Mouse (Mus musculus): Measurements from ENCODE around the gene Ifi202b. TPM values are rescaled to one million over a fixed set of nuclear protein-coding genes. Genes with fewer than 3 reads are reported as not detected.
"Not testable (repeated sequence)": the region's sequence is repeated elsewhere in the genome, so short reads cannot be mapped to it uniquely, and the experiment has no call there.

The Ifi202b gene
- polyA plus RNA-seq, 1 experiment from 2014 or later = 0.82 TPM

- no peaks in the 10 kb centered on the region for H3K9me3 ChIP-seq
- WGBS = 68% methylated on average over 1 of the region's 1 CpGs
- ATAC-seq (ENCODE audit: insufficient read depth, low FRiP score, low read depth) = no peak
These were observed 29.0 kb downstream of the Ifi202b start for GRCm38 (mm10) chr1:173953563-173953962.

GRCm38 (mm10) chr1:173949044-173949443 is 33.5 kb downstream of the Ifi202b start:
- H3K9ac ChIP-seq; H3K4me3 ChIP-seq (replicated peaks); H3K27ac ChIP-seq; H3K27me3 ChIP-seq (replicated peaks); H3K4me2 ChIP-seq; H3K36me3 ChIP-seq; ATAC-seq (ENCODE audit: insufficient read depth, low FRiP score, low read depth); H3K9me3 ChIP-seq; H3K4me1 ChIP-seq: not testable (repeated sequence)
- whole genome bisulfite sequencing = 71% methylated on average over 2 of the region's 2 CpGs

More at GRCm38 (mm10) chr1:173953563-173953962, 29.0 kb downstream of the Ifi202b start:
- Histone ChIP-seq H3K4me3 (replicated peaks) (no peak overlapping the region), H3K27ac (no peak overlapping the region), H3K36me3 (no peaks in the 10 kb centered on the region), H3K4me2 (no peak overlapping the region), H3K27me3 (replicated peaks) (no peaks in the 10 kb centered on the region), H3K9ac (no peak overlapping the region), H3K4me1 (no peaks in the 10 kb centered on the region)

GRCm38 (mm10) chr1:173942780-173943066 is 39.8 kb downstream of the Ifi202b start:
- not testable (repeated sequence) for H3K36me3 ChIP-seq; ATAC-seq (ENCODE audit: insufficient read depth, low FRiP score, low read depth); H3K4me1 ChIP-seq; H3K9ac ChIP-seq; H3K27me3 ChIP-seq (replicated peaks); H3K27ac ChIP-seq; H3K9me3 ChIP-seq; H3K4me2 ChIP-seq; H3K4me3 ChIP-seq (replicated peaks)

- H3K27me3 ChIP-seq (replicated peaks); H3K9me3 ChIP-seq; H3K27ac ChIP-seq; H3K4me2 ChIP-seq; ATAC-seq (ENCODE audit: insufficient read depth, low FRiP score, low read depth); H3K9ac ChIP-seq; H3K4me1 ChIP-seq; H3K4me3 ChIP-seq (replicated peaks); H3K36me3 ChIP-seq: not testable (repeated sequence)
- WGBS = 55% methylated on average over 3 of the region's 3 CpGs
These were observed 40.4 kb downstream of the Ifi202b start, which contains the start of the genes Mndal and Ifi203 for GRCm38 (mm10) chr1:173941924-173942779. TSS of gene Mndal (minus strand) at chr1:173942491. TSS of gene Ifi203 (minus strand) at chr1:173942672.

GRCm38 (mm10) chr1:173941522-173941921 is 41.0 kb downstream of the Ifi202b start:
- H3K27ac ChIP-seq; ATAC-seq (ENCODE audit: insufficient read depth, low FRiP score, low read depth); H3K27me3 ChIP-seq (replicated peaks); H3K9me3 ChIP-seq; H3K4me3 ChIP-seq (replicated peaks); H3K4me2 ChIP-seq; H3K9ac ChIP-seq; H3K36me3 ChIP-seq; H3K4me1 ChIP-seq: not testable (repeated sequence)
- 88% methylated on average over 2 of the region's 2 CpGs for WGBS

GRCm38 (mm10) chr1:173919279-173919678 is 63.3 kb downstream of the Ifi202b start:
- H3K4me1 ChIP-seq; H3K36me3 ChIP-seq; H3K27ac ChIP-seq; H3K9me3 ChIP-seq; H3K4me2 ChIP-seq; H3K27me3 ChIP-seq (replicated peaks); ATAC-seq (ENCODE audit: insufficient read depth, low FRiP score, low read depth); H3K9ac ChIP-seq; H3K4me3 ChIP-seq (replicated peaks): not testable (repeated sequence)
- WGBS = 49% methylated on average over 3 of the region's 3 CpGs

- no peak for ATAC-seq (ENCODE audit: insufficient read depth, low FRiP score, low read depth)
- Histone ChIP-seq H3K27ac (no peak overlapping the region), H3K36me3 (no peaks in the 10 kb centered on the region), H3K4me3 (replicated peaks) (no peak overlapping the region), H3K4me2 (no peak overlapping the region), H3K9ac (no peak overlapping the region), H3K27me3 (replicated peaks) (no peaks in the 10 kb centered on the region), H3K9me3 (no peaks in the 10 kb centered on the region), H3K4me1 (no peaks in the 10 kb centered on the region)
- WGBS = 79% methylated on average over 2 of the region's 2 CpGs
These were observed 68.0 kb downstream of the Ifi202b start for GRCm38 (mm10) chr1:173914559-173914958.

GRCm38 (mm10) chr1:173913256-173913791 is 69.2 kb downstream of the Ifi202b start:
- not testable (repeated sequence) for H3K27ac ChIP-seq; ATAC-seq (ENCODE audit: insufficient read depth, low FRiP score, low read depth); H3K4me1 ChIP-seq; H3K27me3 ChIP-seq (replicated peaks); H3K9me3 ChIP-seq; H3K36me3 ChIP-seq; H3K9ac ChIP-seq; H3K4me2 ChIP-seq; H3K4me3 ChIP-seq (replicated peaks)

Other genes starting within 250 kb of the Ifi202b start
- 1.1 and 1.2 TPM in 2 replicates for gene Ifi207, start 241.0 kb downstream of the Ifi202b start, polyA plus RNA-seq (2015; fragmentation: Nextera tagmentation; extraction: Ambion mirVana)
- 2.6 and 2.9 TPM in 2 replicates for gene Ifi204, start 215.8 kb downstream of the Ifi202b start, polyA plus RNA-seq (2015; fragmentation: Nextera tagmentation; extraction: Ambion mirVana)
- 0.92 and 1.2 TPM in 2 replicates for gene Ifi211, start 69.7 kb downstream of the Ifi202b start, polyA plus RNA-seq (2015; fragmentation: Nextera tagmentation; extraction: Ambion mirVana)
- gene Mndal, start 40.3 kb downstream of the Ifi202b start, polyA plus RNA-seq (2015; fragmentation: Nextera tagmentation; extraction: Ambion mirVana) = 3.6 and 3.8 TPM in 2 replicates
- gene Ifi203, start 40.1 kb downstream of the Ifi202b start, polyA plus RNA-seq (2015; fragmentation: Nextera tagmentation; extraction: Ambion mirVana) = 1.9 and 3.2 TPM in 2 replicates
- gene Ifi205, start 49.1 kb upstream of the Ifi202b start, polyA plus RNA-seq (2015; fragmentation: Nextera tagmentation; extraction: Ambion mirVana) = 0.46 and 0.83 TPM in 2 replicates
- 0.05 and 0.09 TPM in 2 replicates for gene Olfr433, start 58.0 kb upstream of the Ifi202b start, polyA plus RNA-seq (2015; fragmentation: Nextera tagmentation; extraction: Ambion mirVana)
- gene Olfr432, start 66.5 kb upstream of the Ifi202b start, polyA plus RNA-seq (2015; fragmentation: Nextera tagmentation; extraction: Ambion mirVana) = not detected in 2 replicates
- not detected in 2 replicates for gene Olfr430, start 83.9 kb upstream of the Ifi202b start, polyA plus RNA-seq (2015; fragmentation: Nextera tagmentation; extraction: Ambion mirVana)
- not detected in 2 replicates for gene Olfr429, start 101.6 kb upstream of the Ifi202b start, polyA plus RNA-seq (2015; fragmentation: Nextera tagmentation; extraction: Ambion mirVana)
- gene Olfr427, start 114.1 kb upstream of the Ifi202b start, polyA plus RNA-seq (2015; fragmentation: Nextera tagmentation; extraction: Ambion mirVana) = not detected in 2 replicates
- gene Olfr231, start 138.4 kb upstream of the Ifi202b start, polyA plus RNA-seq (2015; fragmentation: Nextera tagmentation; extraction: Ambion mirVana) = not detected in 2 replicates
- gene Olfr424, start 148.8 kb upstream of the Ifi202b start, polyA plus RNA-seq (2015; fragmentation: Nextera tagmentation; extraction: Ambion mirVana) = not detected in 2 replicates
- gene Olfr420, start 172.9 kb upstream of the Ifi202b start, polyA plus RNA-seq (2015; fragmentation: Nextera tagmentation; extraction: Ambion mirVana) = not detected in 2 replicates
- gene Spta1, start 190.0 kb upstream of the Ifi202b start, polyA plus RNA-seq (2015; fragmentation: Nextera tagmentation; extraction: Ambion mirVana) = 1.3 and 2.8 TPM in 2 replicates